Mouse (Mus musculus): ENCODE data around the gene Fgfr2.
A peak's percentile ranks its signal among the peaks of the same experiment; 100 is the strongest.

Gene Fgfr2

GRCm38 (mm10) chr7:132187456-132187855 is 935.7 kb downstream of the Fgfr2 start:
- DNase-seq (ENCODE audit: low read depth, low spot score) = no peak

GRCm38 (mm10) chr7:132183892-132184404 is 939.2 kb downstream of the Fgfr2 start:
- no peak for DNase-seq (ENCODE audit: low read depth, low spot score)

GRCm38 (mm10) chr7:132181586-132182198 is 941.5 kb downstream of the Fgfr2 start:
- DNase-seq (ENCODE audit: low read depth, low spot score) = no peak

GRCm38 (mm10) chr7:132181042-132181441 is 942.1 kb downstream of the Fgfr2 start:
- DNase-seq (ENCODE audit: low read depth, low spot score) = no peak

- no peak for DNase-seq (ENCODE audit: low read depth, low spot score)
Observed at GRCm38 (mm10) chr7:132179049-132179448, 944.1 kb downstream of the Fgfr2 start.

GRCm38 (mm10) chr7:132174787-132175186 is 948.4 kb downstream of the Fgfr2 start:
- DNase-seq (ENCODE audit: low read depth, low spot score) = no peak

GRCm38 (mm10) chr7:132174296-132174695 is 948.9 kb downstream of the Fgfr2 start:
- DNase-seq (ENCODE audit: low read depth, low spot score) = no peak

- no peak for DNase-seq (ENCODE audit: low read depth, low spot score)
Observed at GRCm38 (mm10) chr7:132172220-132172619, 950.9 kb downstream of the Fgfr2 start.

GRCm38 (mm10) chr7:132171716-132172115 is 951.4 kb downstream of the Fgfr2 start:
- no peak for DNase-seq (ENCODE audit: low read depth, low spot score)

GRCm38 (mm10) chr7:132169419-132170169 is 953.6 kb downstream of the Fgfr2 start:
- DNase-seq (ENCODE audit: low read depth, low spot score) = peak; percentile 1

- DNase-seq (ENCODE audit: low read depth, low spot score) = no peak
Observed at GRCm38 (mm10) chr7:132167239-132167638, 955.9 kb downstream of the Fgfr2 start.

GRCm38 (mm10) chr7:132162254-132162653 is 960.9 kb downstream of the Fgfr2 start:
- no peak for DNase-seq (ENCODE audit: low read depth, low spot score)

- no peak for DNase-seq (ENCODE audit: low read depth, low spot score)
Observed at GRCm38 (mm10) chr7:132158321-132159025, 964.7 kb downstream of the Fgfr2 start.

GRCm38 (mm10) chr7:132154368-132154961 is 968.7 kb downstream of the Fgfr2 start, which contains the start of gene Cpxm2:
Cpxm2 (minus strand) TSS chr7:132154739.
- DNase-seq (ENCODE audit: low read depth, low spot score) = no peak

- DNase-seq (ENCODE audit: low read depth, low spot score) = no peak
Observed at GRCm38 (mm10) chr7:132153725-132154147, 969.4 kb downstream of the Fgfr2 start.

GRCm38 (mm10) chr7:132145227-132145800 is 977.8 kb downstream of the Fgfr2 start:
- no peak for DNase-seq (ENCODE audit: low read depth, low spot score)

GRCm38 (mm10) chr7:132128687-132129086 is 994.5 kb downstream of the Fgfr2 start:
- DNase-seq (ENCODE audit: low read depth, low spot score) = no peak

GRCm38 (mm10) chr7:132124948-132125347 is 998.2 kb downstream of the Fgfr2 start:
- DNase-seq (ENCODE audit: low read depth, low spot score) = no peak

GRCm38 (mm10) chr7:132123211-132123610 is 999.9 kb downstream of the Fgfr2 start:
- DNase-seq (ENCODE audit: low read depth, low spot score) = peak; percentile 35

- DNase-seq (ENCODE audit: low read depth, low spot score) = no peak
Observed at GRCm38 (mm10) chr7:132119817-132120216, 1003.3 kb downstream of the Fgfr2 start.

GRCm38 (mm10) chr7:132111770-132112169 is 1011.4 kb downstream of the Fgfr2 start:
- DNase-seq (ENCODE audit: low read depth, low spot score) = no peak
